Mouse (Mus musculus): ENCODE measurements around the gene Gm20388.
A peak's percentile ranks its signal among the peaks of the same experiment; 100 is the strongest.

The Gm20388 gene

GRCm38 (mm10) chr8:121936391-121936790, 2025.8 kb downstream of the Gm20388 start:
- DNase-seq = no peak

- no peak for DNase-seq
These were observed 2028.1 kb downstream of the Gm20388 start for GRCm38 (mm10) chr8:121938732-121939131.

- DNase-seq = no peak
These were observed 2032.5 kb downstream of the Gm20388 start for GRCm38 (mm10) chr8:121943057-121943540.

- DNase-seq = peak in 1 of 2 experiments; percentile 48
These were observed 2033.1 kb downstream of the Gm20388 start for GRCm38 (mm10) chr8:121943716-121944115.

GRCm38 (mm10) chr8:121944831-121945230, 2034.2 kb downstream of the Gm20388 start, which contains the start of gene Car5a:
Gene Car5a (minus strand): TSS chr8:121944904.
- no peak for DNase-seq

GRCm38 (mm10) chr8:121946351-121946750, 2035.7 kb downstream of the Gm20388 start:
- no peak for DNase-seq

GRCm38 (mm10) chr8:121947047-121947752, 2036.6 kb downstream of the Gm20388 start:
- no peak for DNase-seq

- peak; percentile 88 to 91 for DNase-seq
These were observed 2037.1 kb downstream of the Gm20388 start for GRCm38 (mm10) chr8:121947753-121948141.

GRCm38 (mm10) chr8:121948321-121949145, 2037.9 kb downstream of the Gm20388 start:
- no peak for DNase-seq

- no peak for DNase-seq
These were observed 2038.7 kb downstream of the Gm20388 start, which contains the start of gene Banp for GRCm38 (mm10) chr8:121949222-121949800. Gene Banp (plus strand): TSS chr8:121949750.

- DNase-seq = peak; percentile 98 to 99
These were observed 2039.5 kb downstream of the Gm20388 start for GRCm38 (mm10) chr8:121949941-121950748.

GRCm38 (mm10) chr8:121950749-121951655, 2040.4 kb downstream of the Gm20388 start:
- peak; percentile 77 to 78 for DNase-seq

GRCm38 (mm10) chr8:121951656-121952009, 2041.0 kb downstream of the Gm20388 start:
- DNase-seq = peak in 1 of 2 experiments; percentile 24

GRCm38 (mm10) chr8:121952122-121952521, 2041.5 kb downstream of the Gm20388 start:
- DNase-seq = no peak

- peak in 1 of 2 experiments; percentile 64 for DNase-seq
These were observed 2042.2 kb downstream of the Gm20388 start for GRCm38 (mm10) chr8:121952800-121953199.

GRCm38 (mm10) chr8:121953821-121954545, 2043.3 kb downstream of the Gm20388 start:
- no peak for DNase-seq

- DNase-seq = no peak
These were observed 2044.4 kb downstream of the Gm20388 start for GRCm38 (mm10) chr8:121954981-121955555.

- no peak for DNase-seq
These were observed 2045.3 kb downstream of the Gm20388 start for GRCm38 (mm10) chr8:121955825-121956500.

GRCm38 (mm10) chr8:121958395-121958794, 2047.8 kb downstream of the Gm20388 start:
- no peak for DNase-seq

- DNase-seq = no peak
These were observed 2052.3 kb downstream of the Gm20388 start for GRCm38 (mm10) chr8:121962892-121963291.

Data from kidney, adult 8-10 months (tissue).